Mouse (Mus musculus) hematopoietic stem cell, adult 5-6 weeks (primary cell): ENCODE data around the gene Rab19. TPM values are rescaled to one million over a fixed set of nuclear protein-coding genes. Genes with fewer than 3 reads are reported as not detected.
"Not testable (repeated sequence)": the region's sequence is repeated elsewhere in the genome, so short reads cannot be mapped to it uniquely, and the experiment has no call there.

Experiments
- ATAC-seq, 2 experiments: fragments of 125-278 bp in 1 of 2; replicated peaks in 1 of 2; 2 replicates each; pipeline ENCODE4 v1.8.0; 2016 to 2017; ENCODE audit warnings: inconsistent platforms in 2 of 2, mild to moderate bottlenecking in 2 of 2, moderate number of reproducible peaks in 2 of 2, low read depth in 1 of 2, moderate TSS enrichment in 1 of 2; ENCODE audit not compliant: low FRiP score in 2 of 2, poor library complexity in 2 of 2, severe bottlenecking in 2 of 2, insufficient read depth in 1 of 2, low TSS enrichment in 1 of 2
- total RNA-seq: library from RNA; stranded (forward); fragments of 172-1452, 232-1000 nt; gene quantifications from 2 replicates; pipeline ENCODE4 v1.2.3, GENCODE M21; 2017

Gene Rab19
- total RNA-seq, 1 experiment from 2014 or later: 1.9 TPM

DNA sequence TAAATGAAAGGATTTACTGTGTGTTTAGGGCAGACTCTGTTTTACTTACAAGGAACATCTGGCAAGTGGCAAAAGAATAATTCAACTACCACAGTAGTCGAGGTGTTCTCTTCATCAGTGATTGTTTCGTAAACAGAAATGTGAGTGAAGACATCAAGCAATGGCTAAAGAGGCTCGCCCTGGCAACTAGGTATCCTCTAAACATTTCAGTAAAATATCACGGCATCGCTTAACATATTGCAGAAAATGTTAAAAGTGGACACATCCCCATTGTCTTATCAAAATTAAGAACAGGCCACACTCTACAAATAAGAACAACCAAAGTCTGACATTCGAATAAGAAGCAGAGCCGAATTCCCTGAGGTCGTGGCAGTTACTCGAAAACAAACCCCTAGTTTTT is 4.2 kb upstream of the Rab19 start:
- no peak for ATAC-seq

DNA sequence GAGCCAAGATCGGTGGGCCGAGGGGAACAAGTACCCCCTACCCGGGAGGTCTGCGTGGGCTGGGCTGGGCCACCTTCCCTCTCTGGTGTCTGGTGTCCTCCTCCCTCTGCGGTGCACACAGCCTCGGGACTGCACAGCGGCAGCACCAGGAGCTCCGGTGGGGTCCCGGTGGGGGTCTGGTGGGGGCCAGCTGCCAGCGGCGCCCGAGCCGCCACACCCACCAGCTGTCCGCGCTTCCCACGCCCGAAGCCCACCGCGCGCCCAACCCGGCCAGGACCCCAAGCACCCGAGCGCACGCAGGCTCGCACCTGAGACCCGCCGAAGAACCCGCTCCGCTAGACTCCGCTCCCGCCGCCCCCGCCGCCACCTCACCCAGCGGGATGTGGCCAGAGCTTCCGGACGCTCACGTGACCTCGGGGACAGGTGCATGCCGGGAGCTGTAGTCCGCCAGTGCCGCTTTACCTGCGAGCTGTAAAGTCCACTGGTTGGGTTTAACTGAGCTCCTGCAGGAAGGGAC is 3.6 kb upstream of the Rab19 start, which contains the start of gene Slc37a3:
Gene Slc37a3 (minus strand): TSS at position 365 of the 517 bp plus-strand sequence.
- 0 out of 4 replicates have a peak, but pooled peaks have one; percentile 19 to 25 for ATAC-seq

DNA sequence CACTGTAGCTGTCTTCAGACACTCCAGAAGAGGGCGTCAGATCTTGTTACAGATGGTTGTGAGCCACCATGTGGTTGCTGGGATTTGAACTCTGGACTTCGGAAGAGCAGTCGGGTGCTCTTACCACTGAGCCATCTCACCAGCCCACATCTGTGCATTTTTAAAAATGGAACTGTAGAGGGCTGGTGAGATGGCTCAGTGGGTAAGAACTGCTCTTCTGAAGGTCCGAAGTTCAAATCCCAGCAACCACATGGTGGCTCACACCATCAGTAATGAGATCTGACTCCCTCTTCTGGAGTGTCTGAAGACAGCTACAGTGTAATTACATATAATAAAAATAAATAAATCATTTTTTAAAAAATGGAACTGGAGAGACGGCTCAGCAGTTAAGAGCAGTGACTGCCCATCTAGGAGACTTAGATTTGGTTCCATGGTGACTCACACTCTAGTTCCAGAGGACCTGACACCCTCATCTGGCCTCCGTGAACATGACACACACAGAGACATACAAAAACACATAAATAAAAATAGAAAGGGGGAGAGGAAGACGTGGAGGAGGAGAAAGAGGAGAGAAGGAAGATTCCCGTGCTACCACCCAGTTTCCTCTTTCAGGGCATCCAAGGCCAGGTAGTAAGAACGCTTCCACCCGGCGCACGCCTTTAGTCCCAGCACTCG is 2.7 kb upstream of the Rab19 start:
- ATAC-seq: not testable (repeated sequence)

GRCm38 (mm10) chr6:39379224-39379623 is 1.8 kb upstream of the Rab19 start:
- ATAC-seq: peak; percentile 88 to 90

- ATAC-seq: peak; percentile 75 to 76
Measured at GRCm38 (mm10) chr6:39379749-39380148, 1.2 kb upstream of the Rab19 start.

DNA sequence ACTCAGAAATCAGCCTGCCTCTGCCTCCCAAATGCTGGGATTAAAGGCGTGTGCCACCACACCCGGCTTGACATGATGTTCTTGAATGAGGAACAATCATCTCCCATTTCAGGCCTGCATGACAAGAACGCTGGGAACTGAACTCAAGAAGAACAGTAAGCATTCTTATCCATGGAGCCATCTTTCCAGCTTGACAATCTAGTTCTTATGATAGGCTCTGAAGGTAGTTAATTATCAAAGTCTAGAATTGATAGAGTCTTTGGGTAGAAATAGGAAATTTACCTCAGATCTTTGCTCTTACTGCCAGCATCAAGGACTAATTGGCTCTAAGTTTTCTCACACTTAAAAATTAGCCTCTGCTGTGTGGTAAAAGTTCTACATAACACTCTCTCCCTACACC is 699 bp upstream of the Rab19 start:
- no peak for ATAC-seq

- ATAC-seq: no peak
Measured at GRCm38 (mm10) chr6:39389988-39390387, 9.0 kb downstream of the Rab19 start.

DNA sequence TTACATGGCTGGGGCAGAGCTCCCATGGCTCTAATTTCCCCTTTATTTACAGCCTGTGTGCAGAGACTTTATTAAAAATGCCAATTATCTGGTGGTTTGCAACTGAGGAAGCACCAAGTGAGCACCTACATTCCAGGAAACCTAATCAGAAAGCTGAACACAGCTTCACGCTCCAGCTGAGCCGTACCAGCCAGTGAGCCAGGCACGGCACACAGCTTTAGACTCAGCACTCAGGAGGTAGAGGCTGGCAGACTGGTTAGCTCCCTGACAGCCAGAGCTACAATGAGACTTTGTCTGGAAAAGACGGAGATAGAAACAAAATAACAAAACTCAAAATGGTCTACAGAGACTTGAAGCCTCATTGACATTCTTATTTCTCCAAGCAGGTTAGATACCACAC is 14.5 kb downstream of the Rab19 start:
- no peak for ATAC-seq

DNA sequence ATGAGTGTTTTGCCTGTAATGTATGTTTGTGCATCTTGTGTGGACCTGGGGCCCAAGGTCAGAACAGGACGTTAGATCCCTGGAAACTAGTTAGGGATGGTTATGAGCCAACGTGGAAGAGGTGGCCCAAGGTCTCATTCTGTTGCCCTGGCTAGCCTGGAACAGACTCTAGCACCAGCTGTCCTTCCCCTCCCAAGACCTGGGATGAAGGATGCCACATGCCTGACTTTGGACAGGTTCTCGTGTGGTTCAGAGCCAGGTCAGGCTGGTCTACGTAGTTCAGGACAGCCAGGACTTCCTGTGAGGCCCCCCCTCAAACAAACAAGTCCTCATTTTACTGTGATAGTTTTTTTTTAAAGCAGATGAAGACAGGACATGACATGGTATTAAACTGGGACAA is 14.9 kb downstream of the Rab19 start:
- ATAC-seq: no peak

- no peak for ATAC-seq
Measured at GRCm38 (mm10) chr6:39397046-39397445, 16.1 kb downstream of the Rab19 start.

- ATAC-seq: 0 out of 4 replicates have a peak, but pooled peaks of 1 of the 2 experiments have one; percentile 21
Measured at GRCm38 (mm10) chr6:39398342-39398741, 17.4 kb downstream of the Rab19 start.

DNA sequence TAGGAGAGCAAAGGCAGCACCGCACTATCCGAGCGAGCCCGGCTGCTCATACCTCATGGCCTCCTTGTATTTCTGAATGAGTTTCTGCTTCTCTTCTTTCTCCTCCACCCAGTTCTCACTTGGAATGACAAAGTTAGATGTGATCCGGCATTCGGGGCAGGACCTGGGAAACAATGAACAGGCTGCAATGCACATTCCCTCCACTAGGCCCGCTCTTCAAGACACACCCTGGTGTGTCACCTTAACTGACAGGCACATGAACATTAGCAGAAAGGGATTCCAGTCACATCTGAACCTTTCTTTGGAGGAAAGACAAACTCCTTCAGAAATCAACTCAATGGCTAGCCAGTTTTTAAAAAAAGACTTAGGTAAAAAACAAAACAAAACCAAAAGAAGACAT is 19.4 kb downstream of the Rab19 start:
- ATAC-seq: no peak

DNA sequence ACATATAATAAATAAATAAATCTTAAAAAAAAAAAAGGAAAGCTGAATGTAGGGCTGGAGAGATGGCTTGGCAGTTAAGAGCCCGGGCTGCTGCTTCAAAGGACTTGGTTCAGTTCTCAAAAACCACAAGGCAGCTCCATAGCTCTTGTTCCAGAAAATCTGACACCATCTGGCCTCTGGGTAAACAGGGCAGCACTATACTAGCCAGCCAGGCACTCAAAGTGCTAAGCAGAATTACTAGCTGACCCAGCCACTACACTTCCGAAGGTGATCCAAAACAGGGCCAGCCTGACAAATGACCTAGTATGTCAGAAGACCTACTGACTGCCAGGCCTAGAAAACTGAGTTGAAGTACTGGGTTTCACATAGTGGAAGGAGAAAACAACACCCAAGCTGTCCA is 22.2 kb downstream of the Rab19 start:
- no peak for ATAC-seq

DNA sequence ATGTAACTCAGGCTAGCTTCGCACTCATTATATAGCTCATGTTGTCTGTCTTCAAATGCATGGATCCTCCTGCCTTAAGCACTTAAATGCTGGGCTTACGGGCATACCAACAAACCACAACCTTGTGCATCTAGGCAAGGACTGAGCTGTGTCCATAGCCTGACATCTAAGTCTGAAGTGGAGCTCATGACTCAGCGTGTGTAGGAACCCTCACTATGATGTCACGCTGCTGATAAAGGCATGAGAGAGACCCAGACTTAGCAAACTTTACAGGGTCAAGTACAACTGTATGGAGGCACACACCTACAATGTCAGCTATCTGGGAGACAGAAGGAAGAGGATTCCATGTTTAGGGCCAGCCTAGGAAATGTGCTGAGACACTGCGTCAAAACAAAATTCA is 25.5 kb downstream of the Rab19 start:
- ATAC-seq: no peak

GRCm38 (mm10) chr6:39414106-39414505 is 33.1 kb downstream of the Rab19 start:
- ATAC-seq: no peak

- peak in 1 of 2 experiments; percentile 34; a peak in 1 of 4 replicates for ATAC-seq
Measured at GRCm38 (mm10) chr6:39415762-39416161, 34.8 kb downstream of the Rab19 start.

GRCm38 (mm10) chr6:39416654-39417053 is 35.7 kb downstream of the Rab19 start:
- not testable (repeated sequence) for ATAC-seq

GRCm38 (mm10) chr6:39419386-39419850 is 38.4 kb downstream of the Rab19 start:
- no peak for ATAC-seq
